Mouse (Mus musculus): ENCODE measurements around the gene Ptcd2. TPM values are rescaled to one million over a fixed set of nuclear protein-coding genes. Genes with fewer than 3 reads are reported as not detected.

Gene Ptcd2
- polyA plus RNA-seq, 1 experiment from 2014 or later, result 58.7 TPM

GRCm38 (mm10) chr13:99285241-99285640 is 59.3 kb downstream of the Ptcd2 start:
- no peak overlapping the region for H3K27ac ChIP-seq (ENCODE audit: low read depth)
- ATAC-seq (replicated peaks; ENCODE audit: low FRiP score, low TSS enrichment, low read depth) (no peak), DNase-seq (ENCODE audit: low spot score) (no peak)
- no peak overlapping the region for H3K9ac ChIP-seq (ENCODE audit: low read length)
- no peak overlapping the region for H3K4me3 ChIP-seq (ENCODE audit: low read depth, low read length)
- no peaks in the 10 kb centered on the region for H3K27me3 ChIP-seq (replicated peaks; ENCODE audit: control insufficient read depth, insufficient read depth, low read length)
- H3K4me2 ChIP-seq (ENCODE audit: low read length), result no peak overlapping the region
- no peaks in the 10 kb centered on the region for H3K36me3 ChIP-seq (ENCODE audit: control insufficient read depth, insufficient read depth, low read length)
- no peaks in the 10 kb centered on the region for H3K9me3 ChIP-seq (ENCODE audit: control insufficient read depth, low read length)
- 56% methylated on average over 2 of the region's 2 CpGs for WGBS
- H3K4me1 ChIP-seq (replicated peaks; ENCODE audit: control insufficient read depth, insufficient read depth, low read length), result 0 out of 2 replicates have a peak, but pooled peaks cover 2% of the 10 kb centered on the region

- H3K27ac ChIP-seq (ENCODE audit: low read depth), result no peak overlapping the region
- H3K36me3 ChIP-seq (ENCODE audit: control insufficient read depth, insufficient read depth, low read length), result no peaks in the 10 kb centered on the region
- no peak overlapping the region for H3K4me3 ChIP-seq (ENCODE audit: low read depth, low read length)
- 83% methylated on average over 21 of the region's 21 CpGs for WGBS
- ATAC-seq (replicated peaks; ENCODE audit: low FRiP score, low TSS enrichment, low read depth), result no peak
- no peaks in the 10 kb centered on the region for H3K9me3 ChIP-seq (ENCODE audit: control insufficient read depth, low read length)
- H3K9ac ChIP-seq (ENCODE audit: low read length), result no peak overlapping the region
- H3K4me1 ChIP-seq (replicated peaks; ENCODE audit: control insufficient read depth, insufficient read depth, low read length), result 0 out of 2 replicates have a peak, but pooled peaks cover 2% of the 10 kb centered on the region
- H3K4me2 ChIP-seq (ENCODE audit: low read length), result no peak overlapping the region
- H3K27me3 ChIP-seq (replicated peaks; ENCODE audit: control insufficient read depth, insufficient read depth, low read length), result no peaks in the 10 kb centered on the region
- no peak for DNase-seq (ENCODE audit: low spot score)
Observed at GRCm38 (mm10) chr13:99284400-99285160, 59.9 kb downstream of the Ptcd2 start.

GRCm38 (mm10) chr13:99283916-99284315 is 60.6 kb downstream of the Ptcd2 start:
- H3K36me3 ChIP-seq (ENCODE audit: control insufficient read depth, insufficient read depth, low read length), result no peaks in the 10 kb centered on the region
- ATAC-seq (replicated peaks; ENCODE audit: low FRiP score, low TSS enrichment, low read depth) (no peak), DNase-seq (ENCODE audit: low spot score) (no peak)
- H3K4me1 ChIP-seq (replicated peaks; ENCODE audit: control insufficient read depth, insufficient read depth, low read length), result 0 out of 2 replicates have a peak, but pooled peaks cover 2% of the 10 kb centered on the region
- no peak overlapping the region for H3K4me2 ChIP-seq (ENCODE audit: low read length)
- no peaks in the 10 kb centered on the region for H3K9me3 ChIP-seq (ENCODE audit: control insufficient read depth, low read length)
- WGBS, result 91% methylated on average over 12 of the region's 12 CpGs
- no peak overlapping the region for H3K27ac ChIP-seq (ENCODE audit: low read depth)
- no peak overlapping the region for H3K9ac ChIP-seq (ENCODE audit: low read length)
- H3K27me3 ChIP-seq (replicated peaks; ENCODE audit: control insufficient read depth, insufficient read depth, low read length), result no peaks in the 10 kb centered on the region
- H3K4me3 ChIP-seq (ENCODE audit: low read depth, low read length), result no peak overlapping the region

- Histone ChIP-seq H3K27ac (ENCODE audit: low read depth) (no peak overlapping the region), H3K4me2 (ENCODE audit: low read length) (no peak overlapping the region), H3K4me1 (replicated peaks; ENCODE audit: control insufficient read depth, insufficient read depth, low read length) (0 out of 2 replicates have a peak, but pooled peaks cover 2% of the 10 kb centered on the region), H3K27me3 (replicated peaks; ENCODE audit: control insufficient read depth, insufficient read depth, low read length) (no peaks in the 10 kb centered on the region), H3K4me3 (ENCODE audit: low read depth, low read length) (no peak overlapping the region), H3K9me3 (ENCODE audit: control insufficient read depth, low read length) (no peaks in the 10 kb centered on the region), H3K9ac (ENCODE audit: low read length) (no peak overlapping the region), H3K36me3 (ENCODE audit: control insufficient read depth, insufficient read depth, low read length) (no peaks in the 10 kb centered on the region)
- ATAC-seq (replicated peaks; ENCODE audit: low FRiP score, low TSS enrichment, low read depth) (no peak), DNase-seq (ENCODE audit: low spot score) (no peak)
- 60% methylated on average over 6 of the region's 6 CpGs for WGBS
Observed at GRCm38 (mm10) chr13:99282961-99283360, 61.5 kb downstream of the Ptcd2 start.

- Histone ChIP-seq H3K4me3 (ENCODE audit: low read depth, low read length) (no peak overlapping the region), H3K4me2 (ENCODE audit: low read length) (no peak overlapping the region), H3K27ac (ENCODE audit: low read depth) (no peak overlapping the region), H3K36me3 (ENCODE audit: control insufficient read depth, insufficient read depth, low read length) (no peaks in the 10 kb centered on the region), H3K9ac (ENCODE audit: low read length) (no peak overlapping the region), H3K4me1 (replicated peaks; ENCODE audit: control insufficient read depth, insufficient read depth, low read length) (0 out of 2 replicates have a peak, but pooled peaks cover 2% of the 10 kb centered on the region), H3K9me3 (ENCODE audit: control insufficient read depth, low read length) (no peaks in the 10 kb centered on the region), H3K27me3 (replicated peaks; ENCODE audit: control insufficient read depth, insufficient read depth, low read length) (no peaks in the 10 kb centered on the region)
- DNase-seq (ENCODE audit: low spot score) (no peak), ATAC-seq (replicated peaks; ENCODE audit: low FRiP score, low TSS enrichment, low read depth) (no peak)
- 67% methylated on average over 10 of the region's 10 CpGs for WGBS
Observed at GRCm38 (mm10) chr13:99279351-99279750, 65.2 kb downstream of the Ptcd2 start.

GRCm38 (mm10) chr13:99278511-99278910 is 66.0 kb downstream of the Ptcd2 start:
- ATAC-seq (replicated peaks; ENCODE audit: low FRiP score, low TSS enrichment, low read depth) (no peak), DNase-seq (ENCODE audit: low spot score) (no peak)
- WGBS, result 76% methylated on average over 6 of the region's 6 CpGs
- H3K4me3 ChIP-seq (ENCODE audit: low read depth, low read length), result no peak overlapping the region
- H3K4me1 ChIP-seq (replicated peaks; ENCODE audit: control insufficient read depth, insufficient read depth, low read length), result 0 out of 2 replicates have a peak, but pooled peaks cover 2% of the 10 kb centered on the region
- no peaks in the 10 kb centered on the region for H3K36me3 ChIP-seq (ENCODE audit: control insufficient read depth, insufficient read depth, low read length)
- H3K9me3 ChIP-seq (ENCODE audit: control insufficient read depth, low read length), result no peaks in the 10 kb centered on the region
- no peak overlapping the region for H3K4me2 ChIP-seq (ENCODE audit: low read length)
- no peaks in the 10 kb centered on the region for H3K27me3 ChIP-seq (replicated peaks; ENCODE audit: control insufficient read depth, insufficient read depth, low read length)
- H3K27ac ChIP-seq (ENCODE audit: low read depth), result no peak overlapping the region
- no peak overlapping the region for H3K9ac ChIP-seq (ENCODE audit: low read length)

- no peaks in the 10 kb centered on the region for H3K27me3 ChIP-seq (replicated peaks; ENCODE audit: control insufficient read depth, insufficient read depth, low read length)
- no peaks in the 10 kb centered on the region for H3K36me3 ChIP-seq (ENCODE audit: control insufficient read depth, insufficient read depth, low read length)
- H3K9ac ChIP-seq (ENCODE audit: low read length), result no peak overlapping the region
- no peak overlapping the region for H3K4me3 ChIP-seq (ENCODE audit: low read depth, low read length)
- no peaks in the 10 kb centered on the region for H3K9me3 ChIP-seq (ENCODE audit: control insufficient read depth, low read length)
- H3K27ac ChIP-seq (ENCODE audit: low read depth), result no peak overlapping the region
- no peaks in the 10 kb centered on the region for H3K4me1 ChIP-seq (replicated peaks; ENCODE audit: control insufficient read depth, insufficient read depth, low read length)
- 95% methylated on average over 3 of the region's 3 CpGs for WGBS
- DNase-seq (ENCODE audit: low spot score) (no peak), ATAC-seq (replicated peaks; ENCODE audit: low FRiP score, low TSS enrichment, low read depth) (no peak)
- H3K4me2 ChIP-seq (ENCODE audit: low read length), result no peak overlapping the region
Observed at GRCm38 (mm10) chr13:99277521-99277920, 67.0 kb downstream of the Ptcd2 start.

- Histone ChIP-seq H3K27ac (ENCODE audit: low read depth) (no peak overlapping the region), H3K27me3 (replicated peaks; ENCODE audit: control insufficient read depth, insufficient read depth, low read length) (no peaks in the 10 kb centered on the region), H3K4me3 (ENCODE audit: low read depth, low read length) (no peak overlapping the region), H3K36me3 (ENCODE audit: control insufficient read depth, insufficient read depth, low read length) (no peaks in the 10 kb centered on the region), H3K4me1 (replicated peaks; ENCODE audit: control insufficient read depth, insufficient read depth, low read length) (no peaks in the 10 kb centered on the region), H3K9me3 (ENCODE audit: control insufficient read depth, low read length) (no peaks in the 10 kb centered on the region), H3K9ac (ENCODE audit: low read length) (no peak overlapping the region), H3K4me2 (ENCODE audit: low read length) (no peak overlapping the region)
- WGBS, result 93% methylated on average over 3 of the region's 3 CpGs
- no peak for ATAC-seq (replicated peaks; ENCODE audit: low FRiP score, low TSS enrichment, low read depth)
- no peak for DNase-seq (ENCODE audit: low spot score)
Observed at GRCm38 (mm10) chr13:99272046-99272445, 72.5 kb downstream of the Ptcd2 start.
